Mouse (Mus musculus) intestine, embryonic 16.5 days (tissue): Measurements from ENCODE around the gene 1110032A03Rik. TPM values are rescaled to one million over a fixed set of nuclear protein-coding genes. Genes with fewer than 3 reads are reported as not detected.

ENCODE experiments used
- ATAC-seq: fragments of 200-750 bp; cut with Nextera tagmentation; 2 replicates; pipeline ENCODE4 v1.8.0; 2017; ENCODE audit warnings: moderate TSS enrichment, moderate library complexity
- H3K27ac ChIP-seq: fragments of 300-500 bp; sonication (generic); 2 replicates; pipeline ENCODE4 v1.5.1; 2014; ENCODE audit warnings: mild to moderate bottlenecking, low read length
- H3K27me3 ChIP-seq: fragments of 300-500 bp; sonication (generic); replicated peaks from 2 replicates; pipeline ENCODE4 v1.6.1; 2014; ENCODE audit warnings: low read length, control low read depth, mixed read lengths; ENCODE audit not compliant: control insufficient read depth, insufficient read depth
- H3K36me3 ChIP-seq: fragments of 300-500 bp; sonication (generic); 2 replicates; pipeline ENCODE4 v1.6.1; 2014; ENCODE audit warnings: low read length, control low read depth; ENCODE audit not compliant: control insufficient read depth, insufficient read depth
- H3K4me1 ChIP-seq: fragments of 300-500 bp; sonication (generic); 2 replicates; pipeline ENCODE4 v1.6.1; 2014; ENCODE audit warnings: low read length, control low read depth, mixed read lengths; ENCODE audit not compliant: control insufficient read depth, insufficient read depth
- H3K4me2 ChIP-seq: fragments of 300-500 bp; sonication (generic); 2 replicates; pipeline ENCODE4 v1.6.1; 2014; ENCODE audit warnings: low read depth, low read length, control low read depth
- H3K4me3 ChIP-seq: fragments of 300-500 bp; sonication (generic); 2 replicates; pipeline ENCODE4 v1.5.1; 2014; ENCODE audit warnings: mild to moderate bottlenecking, low read length
- H3K9ac ChIP-seq: fragments of 300-500 bp; sonication (generic); 2 replicates; pipeline ENCODE4 v1.6.1; 2014; ENCODE audit warnings: low read depth, low read length
- H3K9me3 ChIP-seq: fragments of 300-500 bp; sonication (generic); 2 replicates; pipeline ENCODE4 v1.6.1; 2016; ENCODE audit warnings: low read length, control low read depth; ENCODE audit not compliant: control insufficient read depth
- WGBS: fragments of 180-500 bp; shearing (Covaris S2); extraction: QIAGEN DNeasy Blood & Tissue Kit; methylation state at CpG from one replicate; pipeline ENCODE4 v1.1.7; 2014; 5-methylcytosine and 5-hydroxymethylcytosine counted together
- polyA plus RNA-seq: library from polyadenylated mRNA; unstranded; fragments of >200 nt; fragmentation: Nextera tagmentation; extraction: Ambion mirVana; gene quantifications from 2 replicates; pipeline ENCODE4 v1.2.1, GENCODE M21; 2015

Gene 1110032A03Rik
- polyA plus RNA-seq, 1 experiment from 2014 or later, result 28.9 TPM

DNA sequence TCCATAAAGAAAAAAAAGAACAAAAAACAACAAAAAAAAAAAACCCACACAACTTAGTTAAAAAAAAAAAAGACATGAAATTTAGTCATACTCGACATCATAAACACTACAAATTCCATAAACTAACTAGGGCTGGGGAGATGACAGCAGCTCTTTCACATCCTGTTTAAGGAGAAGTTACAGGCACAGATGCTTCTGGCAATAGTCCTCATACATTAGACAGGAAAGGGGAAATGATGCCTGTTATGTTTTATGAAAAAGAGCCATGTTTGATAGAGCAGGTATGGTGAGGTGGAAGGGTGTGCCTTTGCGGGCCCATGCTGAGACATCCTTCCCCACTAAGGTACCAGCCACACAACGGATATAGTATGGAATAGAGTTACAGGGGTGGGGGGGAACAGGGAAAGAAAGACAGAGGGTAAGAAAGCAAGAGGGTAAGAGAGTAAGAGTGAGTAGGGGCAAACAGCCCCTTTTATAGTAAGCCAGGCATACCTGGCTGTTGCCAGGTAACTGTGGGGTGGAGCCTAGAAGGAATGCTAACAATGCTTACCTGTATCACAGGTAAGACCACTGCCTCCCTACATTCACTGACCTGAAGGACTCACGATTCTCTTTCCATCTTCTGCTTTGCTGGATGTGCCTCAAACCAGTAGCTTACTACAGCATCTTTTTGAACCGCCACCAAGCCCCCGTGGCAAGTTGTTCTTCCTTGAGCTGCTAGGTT is 13.6 kb downstream of the 1110032A03Rik start:
- no peak overlapping the region for H3K9ac ChIP-seq
- no peak overlapping the region for H3K4me2 ChIP-seq
- H3K27me3 ChIP-seq, result no peaks in the 10 kb centered on the region
- H3K9me3 ChIP-seq, result no peaks in the 10 kb centered on the region
- no peak for ATAC-seq
- H3K27ac ChIP-seq, result no peak overlapping the region
- WGBS, result 47% methylated on average over 6 of the region's 6 CpGs
- H3K4me1 ChIP-seq, result no peaks in the 10 kb centered on the region
- no peaks in the 10 kb centered on the region for H3K36me3 ChIP-seq
- H3K4me3 ChIP-seq, result no peak overlapping the region

DNA sequence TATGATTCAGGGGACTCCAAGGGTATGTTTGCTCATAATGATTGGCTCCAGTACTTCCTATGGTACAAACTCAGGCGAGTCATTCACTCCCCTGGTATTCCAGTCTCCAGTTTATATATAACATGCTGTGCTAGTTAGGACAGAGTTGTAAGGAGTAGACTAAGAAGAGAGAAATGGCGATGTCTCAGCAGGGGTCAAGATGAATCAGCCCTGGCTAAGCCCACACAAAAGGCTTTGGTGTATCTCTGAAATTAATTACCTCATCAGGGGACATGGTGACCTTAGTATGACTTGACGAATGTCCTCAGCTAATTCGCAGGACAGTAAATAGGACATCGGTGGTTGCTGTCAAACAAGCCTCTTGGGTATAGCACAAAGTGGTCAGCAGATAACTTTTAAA is 18.6 kb downstream of the 1110032A03Rik start:
- Histone ChIP-seq H3K4me2 (no peak overlapping the region), H3K27me3 (no peaks in the 10 kb centered on the region), H3K36me3 (no peaks in the 10 kb centered on the region), H3K4me1 (peaks cover 7% of the 10 kb centered on the region; the same call in 1 of the 2 replicates), H3K4me3 (no peak overlapping the region), H3K27ac (no peak overlapping the region), H3K9me3 (no peaks in the 10 kb centered on the region), H3K9ac (no peak overlapping the region)
- no peak for ATAC-seq
- 60% methylated on average over 5 of the region's 5 CpGs for WGBS

DNA sequence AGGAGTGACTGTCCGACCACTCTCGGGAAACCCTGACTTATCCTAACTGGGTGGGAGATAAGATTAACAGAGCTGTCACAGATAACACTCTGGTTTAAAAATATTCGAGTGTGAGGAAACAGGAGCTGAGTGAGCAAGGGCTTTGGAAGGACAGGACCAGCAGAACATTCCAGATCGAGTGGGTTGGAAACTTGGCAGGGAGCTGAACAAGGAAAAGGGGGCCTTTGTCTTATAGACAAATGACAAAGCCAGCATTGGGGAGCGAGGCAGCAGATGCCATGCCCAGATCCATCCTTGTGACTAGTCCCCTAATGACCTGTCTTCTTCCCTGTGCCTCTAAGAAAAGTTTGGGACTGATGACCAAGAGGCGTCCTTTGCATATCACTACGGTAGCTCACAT is 21.4 kb downstream of the 1110032A03Rik start:
- ATAC-seq, result no peak
- Histone ChIP-seq H3K4me1 (peaks cover 7% of the 10 kb centered on the region; the same call in 1 of the 2 replicates), H3K27me3 (no peaks in the 10 kb centered on the region), H3K27ac (no peak overlapping the region), H3K4me2 (peak overlapping the region; percentile 17; the same call in 1 of the 2 replicates), H3K9me3 (no peaks in the 10 kb centered on the region), H3K36me3 (no peaks in the 10 kb centered on the region), H3K9ac (0 out of 2 replicates have a peak overlapping the region, but pooled peaks have one; percentile 6), H3K4me3 (peak overlapping the region; percentile 28)
- WGBS, result 48% methylated on average over 7 of the region's 7 CpGs

DNA sequence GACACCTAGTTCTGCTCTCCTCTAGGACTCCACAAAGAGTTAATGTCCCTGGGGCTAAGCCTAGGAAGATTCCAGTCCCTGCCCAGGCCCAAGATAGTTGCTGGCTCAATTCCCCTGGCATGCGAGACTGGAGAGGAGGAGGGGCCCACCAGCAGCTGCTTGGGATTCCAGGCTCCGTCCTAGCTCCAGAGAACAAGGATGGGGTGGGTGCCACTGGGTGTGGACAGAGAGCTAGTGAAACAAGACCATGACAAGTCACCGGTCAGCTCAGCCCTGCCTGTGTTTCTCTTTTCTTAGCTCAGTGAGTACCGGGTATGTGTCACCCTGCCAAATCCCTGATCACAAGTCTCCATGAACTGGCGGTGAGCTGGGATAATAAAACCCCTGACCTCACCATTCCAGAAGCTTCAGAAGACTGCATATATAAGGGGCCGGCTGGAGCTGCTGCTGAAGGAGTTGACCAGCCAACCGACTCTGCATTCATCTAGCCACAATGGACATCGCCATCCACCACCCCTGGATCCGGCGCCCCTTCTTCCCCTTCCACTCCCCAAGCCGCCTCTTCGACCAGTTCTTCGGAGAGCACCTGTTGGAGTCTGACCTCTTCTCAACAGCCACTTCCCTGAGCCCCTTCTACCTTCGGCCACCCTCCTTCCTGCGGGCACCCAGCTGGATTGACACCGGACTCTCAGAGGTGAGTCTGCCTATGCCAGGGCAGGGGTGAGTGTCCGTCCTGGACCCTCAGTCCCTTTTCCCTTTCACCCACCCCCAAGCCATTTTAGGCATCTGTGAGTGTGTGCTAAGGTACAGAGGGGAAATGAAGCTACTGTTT is 22.3 kb downstream of the 1110032A03Rik start:
- no peaks in the 10 kb centered on the region for H3K9me3 ChIP-seq
- H3K4me3 ChIP-seq, result peak overlapping the region; percentile 28
- H3K36me3 ChIP-seq, result no peaks in the 10 kb centered on the region
- peaks cover 7% of the 10 kb centered on the region; the same call in 1 of the 2 replicates for H3K4me1 ChIP-seq
- peak; percentile 78 for ATAC-seq
- H3K27ac ChIP-seq, result peak overlapping the region; percentile 73; the same call in 1 of the 2 replicates
- peak overlapping the region; percentile 17 for H3K4me2 ChIP-seq
- peak overlapping the region; percentile 35 for H3K9ac ChIP-seq
- WGBS, result 60% methylated on average over 17 of the region's 17 CpGs
- H3K27me3 ChIP-seq, result no peaks in the 10 kb centered on the region

DNA sequence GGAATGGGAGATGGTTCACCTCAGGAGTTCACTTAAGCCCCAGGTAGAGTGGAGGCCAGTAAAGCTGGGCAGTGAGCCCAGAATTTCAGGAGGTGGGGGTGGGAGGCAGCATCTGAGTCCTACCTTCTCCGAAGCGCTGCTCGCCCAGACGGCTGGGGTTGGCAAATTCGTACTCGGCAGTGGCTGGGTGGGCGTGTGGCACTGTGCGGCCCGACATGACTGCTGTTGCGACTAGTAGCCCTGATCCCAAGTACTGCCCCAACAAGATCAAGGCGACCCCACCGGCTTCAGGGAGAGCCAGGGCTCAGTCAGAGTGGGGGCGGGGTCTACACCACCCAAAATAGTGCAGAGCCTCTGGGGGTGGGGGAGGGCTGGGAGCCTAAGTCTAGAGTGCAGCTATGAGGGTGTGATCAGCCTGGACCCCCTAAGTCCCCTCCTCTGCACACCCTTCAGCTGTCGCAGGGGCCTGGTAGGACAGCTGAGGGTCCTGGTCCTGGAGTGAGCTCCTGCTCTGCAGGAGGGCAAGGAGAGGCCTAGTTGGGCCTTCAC is 23.2 kb downstream of the 1110032A03Rik start, which contains the start of gene Hspb2:
Gene Hspb2, minus strand, starts transcription at position 301 of the 549 bp plus-strand sequence.
- peak within 1 kb of the TSS; percentile 35 for H3K9ac ChIP-seq
- 63% methylated on average over 14 of the region's 14 CpGs for WGBS
- no peaks in the 10 kb centered on the region for H3K9me3 ChIP-seq
- H3K27me3 ChIP-seq, result no peaks in the 10 kb centered on the region
- peak within 1 kb of the TSS; percentile 73 for H3K27ac ChIP-seq
- peaks cover 7% of the 10 kb centered on the region; the same call in 1 of the 2 replicates for H3K4me1 ChIP-seq
- peak within 1 kb of the TSS; percentile 28 for H3K4me3 ChIP-seq
- peak within 1 kb of the TSS; percentile 17 for H3K4me2 ChIP-seq
- peak; percentile 61 for ATAC-seq
- H3K36me3 ChIP-seq, result no peaks in the 10 kb centered on the region

DNA sequence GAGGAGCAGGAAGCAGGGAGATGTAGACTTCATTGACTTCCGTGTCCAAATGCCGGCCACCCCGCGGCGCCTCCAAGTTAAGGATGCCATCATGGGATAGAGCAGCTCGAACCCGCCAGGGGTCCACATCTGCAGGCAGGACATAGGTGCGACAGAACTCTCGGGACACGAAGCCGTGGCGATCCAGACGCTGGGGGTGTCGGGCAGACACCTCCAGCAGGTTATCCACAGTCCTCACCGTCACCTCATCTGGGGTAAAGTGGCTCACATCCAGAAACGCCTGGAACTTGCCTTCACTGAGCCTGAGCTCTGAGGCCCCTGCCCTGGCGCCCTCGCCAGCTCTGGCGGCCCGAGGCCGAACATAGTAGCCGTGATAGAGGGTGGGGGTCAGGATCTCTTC is 24.0 kb downstream of the 1110032A03Rik start, which contains the start of gene Cryab:
Gene Cryab, plus strand, starts transcription at position 3 of the 400 bp plus-strand sequence.
- Histone ChIP-seq H3K27me3 (no peaks in the 10 kb centered on the region), H3K27ac (peak within 1 kb of the TSS; percentile 73; the same call in 1 of the 2 replicates), H3K9ac (peak within 1 kb of the TSS; percentile 11; the same call in 1 of the 2 replicates), H3K36me3 (no peaks in the 10 kb centered on the region), H3K4me2 (no peak within 1 kb of the TSS), H3K4me3 (no peak within 1 kb of the TSS), H3K4me1 (peaks cover 7% of the 10 kb centered on the region; the same call in 1 of the 2 replicates), H3K9me3 (no peaks in the 10 kb centered on the region)
- no peak for ATAC-seq
- 76% methylated on average over 22 of the region's 22 CpGs for WGBS

DNA sequence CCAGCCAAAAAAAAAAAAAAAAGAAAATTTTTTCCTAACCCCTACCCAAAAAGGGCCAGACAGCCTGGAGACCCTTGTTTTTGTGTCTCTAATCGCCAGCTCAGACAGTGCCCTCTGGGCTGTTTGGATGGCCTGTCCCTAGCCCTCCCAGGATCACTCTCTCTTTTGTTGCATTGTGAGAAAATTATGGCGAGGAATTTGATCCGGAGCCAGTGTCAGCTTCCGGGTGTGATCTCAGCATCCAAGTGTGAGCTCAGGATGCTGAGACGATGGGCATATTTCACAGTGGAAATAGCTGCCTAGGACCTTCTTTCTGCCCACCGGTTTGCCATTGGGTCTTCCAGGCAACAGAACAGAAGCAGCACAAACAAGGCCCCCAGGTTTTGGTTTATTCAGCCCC is 24.6 kb downstream of the 1110032A03Rik start:
- Histone ChIP-seq H3K27ac (no peak overlapping the region), H3K4me1 (peaks cover 7% of the 10 kb centered on the region; the same call in 1 of the 2 replicates), H3K9me3 (no peaks in the 10 kb centered on the region), H3K4me3 (no peak overlapping the region), H3K27me3 (no peaks in the 10 kb centered on the region), H3K4me2 (no peak overlapping the region), H3K9ac (no peak overlapping the region), H3K36me3 (no peaks in the 10 kb centered on the region)
- ATAC-seq, result no peak
- WGBS, result 78% methylated on average over 6 of the region's 6 CpGs

DNA sequence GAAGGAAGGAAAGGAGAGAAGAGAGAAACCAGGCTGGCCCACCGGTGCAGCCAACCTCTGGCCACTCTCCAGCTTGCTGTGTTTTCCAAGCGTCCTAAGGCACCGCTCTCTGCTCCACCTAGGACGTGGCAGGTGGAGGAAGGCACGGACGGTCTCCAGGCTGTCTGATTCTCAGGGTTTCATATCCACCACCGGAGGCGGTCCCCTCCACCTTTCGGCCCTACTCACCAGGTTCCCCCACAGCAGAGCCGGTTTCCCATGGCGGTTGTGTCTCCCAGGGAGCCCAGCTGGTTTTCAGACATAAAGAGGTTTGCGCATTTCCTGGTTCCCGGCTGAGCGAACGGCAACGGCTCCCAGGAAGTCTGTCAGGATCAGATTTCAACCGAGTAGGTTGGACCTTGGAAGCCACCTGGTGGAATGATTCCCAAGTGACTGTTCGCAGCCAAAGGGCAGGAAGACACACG is 29.1 kb downstream of the 1110032A03Rik start, which contains the start of gene 2310030G06Rik:
Gene 2310030G06Rik, minus strand, starts transcription at position 323 of the 464 bp plus-strand sequence.
- WGBS, result under 1% methylated on average over 19 of the region's 19 CpGs

More for the DNA sequence above, 29.1 kb downstream of the 1110032A03Rik start, which contains the start of gene 2310030G06Rik:
- ATAC-seq, result peak; percentile 90
- Histone ChIP-seq H3K9me3 (no peaks in the 10 kb centered on the region), H3K4me3 (peak within 1 kb of the TSS; percentile 58), H3K27ac (peak within 1 kb of the TSS; percentile 93), H3K27me3 (no peaks in the 10 kb centered on the region), H3K4me2 (peak within 1 kb of the TSS; percentile 55), H3K36me3 (no peaks in the 10 kb centered on the region), H3K9ac (peak within 1 kb of the TSS; percentile 68), H3K4me1 (no peaks in the 10 kb centered on the region)
